Mouse (Mus musculus) brain, embryonic 14.5 days (tissue): ENCODE data around the gene Tbc1d1. TPM values are rescaled to one million over a fixed set of nuclear protein-coding genes. Genes with fewer than 3 reads are reported as not detected.

Experiments used
- DNase-seq: peaks from one replicate; pipeline ENCODE4 v3.0.0-alpha.2; 2011; ENCODE audit warnings: low read depth
- CTCF ChIP-seq: fragments of 200-500 bp; IDR thresholded peaks from 2 replicates; pipeline ENCODE4 v1.5.1; 2012; ENCODE audit warnings: inconsistent platforms, mild to moderate bottlenecking, moderate library complexity, borderline replicate concordance; ENCODE audit not compliant: insufficient read depth, insufficient read length; ENCODE audit errors: extremely low read depth
- POLR2A ChIP-seq: fragments of 200-500 bp; IDR thresholded peaks from 2 replicates; pipeline ENCODE4 v1.6.1; 2012; ENCODE audit warnings: mild to moderate bottlenecking, inconsistent platforms, borderline replicate concordance; ENCODE audit not compliant: poor library complexity, insufficient read depth, insufficient read length, severe bottlenecking; ENCODE audit errors: extremely low read depth
- polyA plus RNA-seq: library from polyadenylated mRNA; depleted of rRNA; stranded (reverse); fragments of >200 nt; gene quantifications from 2 replicates; pipeline ENCODE4 v1.2.3, GENCODE M21; 2012

Tbc1d1 gene
- polyA plus RNA-seq, 1 experiment, result 17.8 TPM

DNA sequence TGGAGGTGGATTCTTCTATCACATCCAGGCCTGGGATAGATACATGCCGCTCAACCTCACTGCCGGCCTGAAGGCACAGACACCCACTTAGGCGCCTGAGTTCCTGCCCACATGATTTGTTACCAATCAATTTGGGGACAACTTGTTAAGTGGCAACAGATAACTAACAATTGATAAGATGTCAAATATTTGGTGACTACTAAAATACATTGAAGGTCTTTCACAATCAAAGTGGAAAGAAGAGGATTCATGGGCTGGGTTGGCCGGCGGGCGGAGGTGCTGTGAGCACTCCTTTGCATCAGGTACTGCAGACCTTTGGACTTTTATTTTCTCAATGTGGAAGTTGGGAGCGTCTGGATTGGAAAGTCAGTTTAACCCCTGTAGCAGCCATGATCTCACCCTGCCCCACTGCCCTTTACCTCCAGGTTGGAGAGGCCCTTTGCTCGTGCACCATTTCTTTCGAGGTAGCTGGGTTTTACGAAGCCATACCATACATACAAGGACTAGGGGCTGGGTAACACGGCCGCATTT, 73.3 kb downstream of the Tbc1d1 start:
- no peak for DNase-seq

GRCm38 (mm10) chr5:64230061-64230466, 74.0 kb downstream of the Tbc1d1 start:
- DNase-seq, result peak; percentile 95
- TF ChIP-seq POLR2A, result 0 out of 2 replicates have a peak, but pooled peaks have one; percentile 14
- no peak for TF ChIP-seq CTCF

More for the DNA sequence above, 73.3 kb downstream of the Tbc1d1 start:
- no peak for TF ChIP-seq POLR2A
- no peak for TF ChIP-seq CTCF

GRCm38 (mm10) chr5:64230507-64231041, 74.5 kb downstream of the Tbc1d1 start:
- peak; percentile 45 for DNase-seq
- TF ChIP-seq CTCF (no peak), POLR2A (no peak)

- no peak for DNase-seq
- no peak for TF ChIP-seq POLR2A
- no peak for TF ChIP-seq CTCF
Observed at GRCm38 (mm10) chr5:64232872-64233271, 76.8 kb downstream of the Tbc1d1 start.

DNA sequence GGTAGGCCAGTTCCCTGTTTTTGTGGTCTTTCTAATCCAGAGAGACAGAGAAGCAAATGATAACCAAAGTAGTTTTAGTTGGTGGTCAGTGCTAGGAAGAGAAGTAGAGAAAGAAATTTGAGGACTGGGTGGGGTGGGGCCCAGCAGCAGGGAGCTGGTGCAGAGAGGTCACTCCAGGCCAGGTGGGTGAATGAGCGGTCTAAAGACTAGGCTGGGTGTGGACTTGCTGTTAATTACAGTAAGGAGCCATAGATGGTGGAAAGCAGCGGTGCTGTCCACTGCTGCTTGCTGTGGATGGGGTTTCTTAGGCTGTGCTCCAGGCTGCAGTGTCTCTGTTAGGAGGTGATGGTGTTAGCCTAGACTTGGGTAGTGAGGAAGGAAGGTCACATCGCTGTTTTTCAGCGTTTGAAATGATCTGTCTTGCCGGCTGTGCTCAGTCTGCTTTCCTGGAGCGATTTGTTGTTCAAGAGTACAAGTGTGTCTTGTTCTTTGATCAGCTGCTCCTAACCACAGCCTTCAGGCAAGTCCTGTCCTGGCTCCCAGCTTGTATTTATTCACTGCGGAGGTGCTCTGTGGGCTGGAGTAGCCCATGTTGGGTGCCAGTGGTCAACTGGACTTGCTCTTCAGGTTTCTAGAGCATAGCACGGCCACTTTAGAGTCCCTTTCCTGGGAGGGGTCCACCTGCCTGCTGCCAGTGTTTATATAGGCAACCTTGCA, 78.3 kb downstream of the Tbc1d1 start:
- no peak for DNase-seq
- no peak for TF ChIP-seq POLR2A
- TF ChIP-seq CTCF, result no peak

- DNase-seq, result no peak
- TF ChIP-seq CTCF, result no peak
- TF ChIP-seq POLR2A, result no peak
Observed at GRCm38 (mm10) chr5:64235250-64235649, 79.1 kb downstream of the Tbc1d1 start.

DNA sequence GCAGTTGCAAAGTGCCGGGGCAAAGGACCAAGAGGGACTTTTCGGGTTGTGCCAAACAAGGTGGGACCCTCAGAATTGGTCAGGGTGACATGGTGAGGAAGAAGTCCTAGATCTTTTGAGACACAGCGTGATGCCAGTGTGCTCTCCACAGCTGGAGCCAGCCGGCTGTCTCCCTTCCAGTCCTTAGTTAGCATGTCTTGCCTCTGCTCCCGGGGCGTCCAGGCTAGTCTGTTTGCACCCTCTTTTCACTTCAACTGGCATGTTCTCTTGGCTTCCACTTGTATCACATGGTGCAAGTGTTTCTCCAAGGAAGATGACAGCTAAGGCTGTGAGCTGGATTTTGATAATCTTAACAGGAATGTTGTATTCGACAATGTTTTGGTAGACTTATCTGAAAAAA, 80.5 kb downstream of the Tbc1d1 start:
- TF ChIP-seq CTCF (no peak), POLR2A (no peak)
- DNase-seq, result peak; percentile 18

DNA sequence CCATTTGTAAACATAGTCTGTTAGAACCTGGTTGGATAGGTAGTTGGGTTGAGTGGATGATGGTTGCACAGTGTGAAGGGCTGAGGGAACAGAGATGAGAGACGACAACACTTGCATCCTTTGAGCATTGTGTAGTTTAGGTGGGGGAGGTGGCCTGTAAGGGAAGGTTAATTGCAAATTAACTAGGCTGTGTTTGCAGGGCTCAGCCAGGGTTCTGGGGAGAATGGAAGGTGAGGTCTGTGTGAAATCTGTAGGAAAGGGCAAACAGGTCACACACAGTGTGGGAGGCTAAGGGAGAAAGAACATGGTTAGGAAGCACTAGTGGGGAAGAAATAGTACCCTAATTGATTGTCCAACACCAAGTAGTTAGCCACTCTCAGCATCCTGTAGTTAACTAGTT, 81.2 kb downstream of the Tbc1d1 start:
- no peak for DNase-seq
- TF ChIP-seq CTCF (no peak), POLR2A (no peak)

DNA sequence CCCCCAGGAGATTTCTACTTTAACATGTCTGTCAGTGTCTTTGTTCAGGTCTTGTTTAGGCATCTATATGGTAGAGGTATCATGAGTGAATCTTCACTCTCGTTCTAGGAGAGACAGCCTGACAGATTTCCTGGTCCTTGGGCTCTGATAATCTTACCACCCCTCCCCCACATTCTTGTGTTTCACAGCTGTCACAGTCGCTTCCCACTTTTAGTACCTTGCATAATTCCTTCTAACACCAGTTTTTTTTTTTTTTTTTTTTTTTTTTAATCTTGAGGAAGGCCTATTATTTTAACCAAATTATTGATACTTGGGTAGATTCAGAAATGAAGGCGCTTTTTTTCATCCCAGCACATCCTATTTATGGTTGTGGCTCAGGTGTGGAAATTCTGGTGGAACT, 81.6 kb downstream of the Tbc1d1 start:
- TF ChIP-seq CTCF, result no peak
- TF ChIP-seq POLR2A, result no peak

GRCm38 (mm10) chr5:64238894-64239652, 83.0 kb downstream of the Tbc1d1 start:
- TF ChIP-seq CTCF (no peak; the same call in 1 of the 2 replicates), POLR2A (no peak)
- no peak for DNase-seq

More for the DNA sequence above, 81.6 kb downstream of the Tbc1d1 start:
- DNase-seq, result no peak
